Mouse (Mus musculus): ENCODE results near the gene Dlg5.

Gene Dlg5

DNA sequence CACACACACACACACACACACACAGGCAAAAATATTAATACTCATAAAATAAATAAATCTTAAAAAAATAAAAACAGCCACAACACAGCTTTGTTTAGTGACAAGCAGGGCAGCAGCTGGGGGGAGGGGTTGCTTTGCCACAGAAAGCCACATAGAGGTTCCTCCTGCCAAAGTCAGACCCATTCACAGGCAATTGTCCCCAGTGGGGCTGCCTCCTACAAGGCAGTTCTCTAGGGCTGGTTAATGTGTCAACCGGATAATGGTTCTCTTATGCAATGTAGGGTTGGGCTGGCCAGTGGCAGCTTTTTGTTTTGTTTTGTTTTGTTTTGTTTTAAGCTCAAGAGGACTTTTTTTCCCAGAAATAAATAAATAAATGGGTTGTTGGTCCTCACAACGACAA, 11.3 kb downstream of the Dlg5 start:
- DNase-seq (ENCODE audit: extremely low read depth, low read depth), result no peak

GRCm38 (mm10) chr14:24232641-24233633, 12.8 kb downstream of the Dlg5 start:
- no peak for DNase-seq (ENCODE audit: extremely low read depth, low read depth)

DNA sequence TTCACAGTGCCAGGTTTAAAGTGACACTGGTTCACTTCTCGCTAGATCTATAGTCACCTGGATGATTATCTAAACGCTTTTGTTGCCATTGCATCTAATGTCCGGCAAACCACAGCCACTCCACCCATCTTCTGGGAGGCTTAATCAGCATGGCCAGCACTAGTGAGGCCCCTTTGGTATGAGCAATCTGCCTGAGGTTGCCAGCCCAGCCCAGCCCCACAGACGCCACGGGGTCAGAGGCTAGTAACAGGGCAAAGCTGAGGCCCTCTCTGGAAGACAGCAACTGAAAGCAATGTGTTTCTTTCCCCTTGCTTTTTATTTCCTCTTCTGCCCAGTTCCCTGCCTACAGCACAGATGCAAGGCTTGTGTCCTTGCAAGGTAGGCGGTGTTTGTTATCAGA, 17.2 kb downstream of the Dlg5 start:
- DNase-seq (ENCODE audit: extremely low read depth, low read depth), result no peak

DNA sequence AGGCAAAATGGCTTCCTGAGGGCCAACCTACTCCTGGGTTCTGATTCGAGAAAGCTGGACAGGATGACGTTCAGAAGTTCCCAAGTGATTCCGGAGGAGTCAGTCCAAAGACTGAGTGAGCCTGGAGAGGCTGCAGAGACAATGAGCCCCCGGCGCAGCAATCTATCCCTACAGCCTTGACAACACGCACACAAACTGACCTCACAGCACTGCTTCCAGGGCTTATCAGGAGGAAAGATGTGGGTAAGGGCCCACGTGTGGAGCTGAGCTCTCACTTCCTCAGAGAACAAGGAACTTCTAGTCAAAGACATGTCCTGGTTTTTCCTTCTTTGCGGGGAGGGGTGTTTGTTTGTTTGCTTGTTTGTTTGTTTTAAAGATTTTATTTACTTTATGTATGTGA, 18.7 kb downstream of the Dlg5 start:
- DNase-seq (ENCODE audit: extremely low read depth, low read depth), result no peak

DNA sequence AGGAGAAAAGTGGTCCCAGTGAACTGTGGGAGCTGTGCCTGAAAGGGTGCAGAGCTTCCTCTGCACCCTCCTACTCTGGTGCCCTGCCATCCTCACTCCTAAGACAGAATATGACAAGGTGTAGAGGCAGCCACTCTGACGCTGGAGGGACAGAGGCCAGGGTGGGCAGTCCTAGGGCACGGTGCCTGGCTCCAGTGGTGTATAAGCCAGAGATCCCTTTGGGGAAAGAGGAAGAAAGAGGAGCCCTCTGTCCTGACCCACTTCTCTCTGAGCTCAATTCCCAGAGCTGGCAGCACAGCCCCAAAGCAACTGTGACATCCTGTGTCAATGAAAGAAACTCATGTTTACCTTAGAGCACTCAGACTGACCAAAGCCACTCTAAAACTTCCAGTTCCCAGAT, 19.4 kb downstream of the Dlg5 start:
- DNase-seq (ENCODE audit: extremely low read depth, low read depth), result no peak

DNA sequence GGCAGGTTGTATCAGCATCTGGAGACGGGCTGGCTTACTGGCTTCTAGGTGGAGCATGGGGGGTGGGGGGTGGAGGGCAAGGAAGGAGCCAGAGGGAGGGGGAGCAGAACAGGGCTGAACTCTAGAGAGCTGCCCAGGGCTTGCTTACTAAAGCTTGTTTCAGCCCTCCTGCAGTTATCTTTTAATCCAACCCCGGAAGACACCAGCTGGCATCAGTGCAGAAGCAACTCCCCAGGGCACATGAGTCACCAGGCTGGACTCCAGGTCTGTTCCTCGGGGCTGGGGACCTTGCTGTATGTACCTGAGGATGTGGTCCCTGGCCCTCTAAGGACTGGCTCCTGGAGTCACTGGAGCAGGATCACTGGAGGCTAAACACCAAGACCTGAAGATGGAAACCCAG, 23.0 kb downstream of the Dlg5 start:
- DNase-seq (ENCODE audit: extremely low read depth, low read depth), result no peak

- DNase-seq (ENCODE audit: extremely low read depth, low read depth), result no peak
Measured at GRCm38 (mm10) chr14:24222273-24222672, 23.4 kb downstream of the Dlg5 start.

DNA sequence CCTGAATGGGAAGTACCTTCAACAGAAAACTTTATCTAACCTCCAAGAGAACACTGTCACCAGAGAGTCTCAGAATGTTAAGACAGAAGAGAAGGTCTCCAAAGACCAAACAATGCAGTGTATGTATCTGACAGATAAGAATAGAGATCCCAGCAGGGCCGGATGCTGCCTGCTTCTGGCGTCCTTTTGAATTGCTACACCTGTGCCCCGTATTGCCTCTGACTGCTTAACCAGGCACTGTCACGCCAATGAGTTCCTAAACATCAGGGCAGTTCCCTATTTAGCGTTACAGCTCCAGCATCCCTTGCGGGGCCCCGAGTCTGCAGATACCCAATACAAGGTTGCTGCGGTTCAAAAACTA, 28.4 kb downstream of the Dlg5 start:
- DNase-seq (ENCODE audit: extremely low read depth, low read depth), result no peak

- DNase-seq (ENCODE audit: extremely low read depth, low read depth), result no peak
Measured at GRCm38 (mm10) chr14:24216678-24217361, 28.9 kb downstream of the Dlg5 start.

DNA sequence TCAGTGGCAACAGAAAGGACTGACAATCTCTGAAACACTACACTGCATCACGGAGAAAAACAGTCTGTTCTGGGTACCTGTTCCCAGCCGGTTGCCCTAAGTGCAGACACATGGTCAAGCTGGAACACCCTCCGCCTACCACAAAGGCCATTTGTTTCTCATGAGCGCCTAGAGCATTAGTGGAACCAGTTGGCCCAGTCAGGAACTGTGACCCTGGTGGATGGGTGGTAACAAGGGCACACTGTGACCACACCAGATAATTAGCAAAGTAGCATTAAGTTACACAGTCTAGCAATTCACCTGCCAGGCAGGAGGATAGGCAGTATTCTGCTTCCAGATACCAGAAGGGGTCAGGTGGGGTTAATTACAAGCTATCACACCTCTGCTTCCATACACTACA, 29.7 kb downstream of the Dlg5 start:
- DNase-seq (ENCODE audit: extremely low read depth, low read depth), result no peak

GRCm38 (mm10) chr14:24214436-24214835, 31.3 kb downstream of the Dlg5 start:
- no peak for DNase-seq (ENCODE audit: extremely low read depth, low read depth)

GRCm38 (mm10) chr14:24213336-24213735, 32.4 kb downstream of the Dlg5 start:
- DNase-seq (ENCODE audit: extremely low read depth, low read depth), result no peak

DNA sequence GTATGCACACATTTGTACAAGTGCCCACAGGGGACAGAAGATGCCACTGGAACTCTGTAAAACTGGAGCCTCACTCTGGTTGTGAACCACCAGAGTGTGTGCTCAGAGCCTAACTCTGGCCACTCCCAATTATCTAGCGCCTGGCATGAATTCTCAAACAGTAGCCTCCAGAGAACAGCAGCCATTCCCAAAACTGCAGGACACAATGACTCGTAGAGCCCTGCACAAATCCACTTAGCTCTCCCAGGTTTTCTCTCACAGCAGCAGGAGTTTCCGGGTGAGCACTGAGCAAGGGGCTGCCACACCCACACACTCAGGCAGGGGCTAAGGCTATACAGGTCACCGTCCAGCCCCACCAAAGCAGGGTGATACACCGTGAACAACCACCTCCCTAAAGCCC, 32.9 kb downstream of the Dlg5 start:
- DNase-seq (ENCODE audit: extremely low read depth, low read depth), result no peak

GRCm38 (mm10) chr14:24207360-24207752, 38.4 kb downstream of the Dlg5 start:
- no peak for DNase-seq (ENCODE audit: extremely low read depth, low read depth)

- DNase-seq (ENCODE audit: extremely low read depth, low read depth), result no peak
Measured at GRCm38 (mm10) chr14:24206736-24207359, 38.9 kb downstream of the Dlg5 start.

DNA sequence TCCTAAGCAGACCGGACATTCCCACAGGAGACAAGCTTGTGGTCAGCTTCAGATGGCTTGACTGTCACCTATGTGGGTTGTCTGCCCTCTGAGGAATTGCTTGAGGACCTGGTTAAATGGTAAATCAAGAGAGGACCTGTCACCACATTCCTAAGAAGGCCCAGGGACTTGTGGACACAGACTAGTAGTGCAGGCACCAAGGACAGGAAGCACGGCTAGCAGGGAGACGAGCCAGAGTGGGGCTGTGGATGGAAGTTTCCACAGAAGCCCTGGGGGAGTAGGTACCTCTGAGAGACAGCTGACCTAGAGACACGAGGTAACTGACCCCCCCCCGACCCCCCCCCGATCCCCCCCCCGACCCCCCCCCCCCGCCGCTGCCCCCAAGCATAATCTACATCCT, 39.4 kb downstream of the Dlg5 start:
- no peak for DNase-seq (ENCODE audit: extremely low read depth, low read depth)

GRCm38 (mm10) chr14:24205281-24205871, 40.3 kb downstream of the Dlg5 start:
- no peak for DNase-seq (ENCODE audit: extremely low read depth, low read depth)

DNA sequence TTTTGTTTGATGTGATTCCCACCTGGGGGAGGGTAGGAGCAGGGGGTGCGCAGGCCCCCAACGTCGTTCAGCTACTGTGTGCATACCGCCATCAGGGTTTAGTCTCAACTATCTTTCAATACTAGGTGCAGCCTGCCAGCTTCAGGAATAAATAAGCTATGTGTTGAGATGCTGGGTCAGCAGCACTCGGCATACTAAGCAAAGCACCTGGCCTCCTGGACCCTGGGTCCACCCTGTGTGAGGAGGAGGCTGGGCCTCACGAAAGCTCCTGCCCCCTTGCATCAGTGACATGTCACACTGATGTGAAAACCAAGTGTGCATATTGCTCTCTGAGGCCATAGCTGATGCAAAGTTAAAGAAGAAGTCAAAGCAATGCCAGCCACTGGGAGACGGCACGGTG, 42.5 kb downstream of the Dlg5 start:
- no peak for DNase-seq (ENCODE audit: extremely low read depth, low read depth)

DNA sequence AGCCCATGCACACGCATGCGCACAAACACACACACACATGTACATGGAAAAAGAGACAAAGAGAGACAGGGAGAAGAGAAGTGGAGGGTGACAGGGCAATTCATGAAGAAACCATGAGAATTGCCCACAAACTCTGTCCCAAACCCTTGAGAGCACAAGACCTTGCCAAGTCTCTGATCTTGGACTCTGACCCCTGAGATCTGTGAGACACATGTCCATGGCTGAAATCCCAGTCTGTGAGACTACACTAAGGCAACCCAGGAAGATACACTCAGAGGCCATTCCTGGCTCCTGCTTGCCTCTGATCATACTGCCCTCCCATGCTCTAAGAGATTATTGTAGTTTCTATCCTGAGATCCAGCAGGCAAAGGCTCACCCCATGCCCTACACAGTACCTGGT, 44.9 kb downstream of the Dlg5 start:
- no peak for DNase-seq (ENCODE audit: extremely low read depth, low read depth)

GRCm38 (mm10) chr14:24199732-24200131, 46.0 kb downstream of the Dlg5 start:
- no peak for DNase-seq (ENCODE audit: extremely low read depth, low read depth)

GRCm38 (mm10) chr14:24197865-24198264, 47.9 kb downstream of the Dlg5 start:
- no peak for DNase-seq (ENCODE audit: extremely low read depth, low read depth)

- no peak for DNase-seq (ENCODE audit: extremely low read depth, low read depth)
Measured at GRCm38 (mm10) chr14:24196947-24197346, 48.8 kb downstream of the Dlg5 start.

Measured in MEL-GATA-1-ER (cell line).